20 mouse cellular contexts compared by ENCODE assay signal in the genomic region with DNA sequence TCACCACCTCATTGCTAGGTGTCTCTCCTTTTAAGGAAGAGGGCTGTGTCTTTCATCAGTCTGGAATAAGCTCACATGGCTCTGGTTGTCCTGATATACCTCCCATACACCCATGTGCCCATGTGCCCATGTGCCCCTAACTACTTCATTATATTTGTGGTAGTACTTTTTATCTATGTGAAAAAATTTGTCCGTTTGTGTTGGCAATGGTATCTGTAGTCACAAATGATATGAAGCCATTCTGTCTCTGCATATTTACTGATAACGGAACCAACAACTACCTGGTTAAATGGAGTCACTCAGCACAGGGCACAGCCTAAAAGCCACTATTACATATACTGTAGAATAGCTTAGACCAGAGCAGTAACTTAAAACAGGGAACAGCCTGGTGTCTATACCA. TPM values are rescaled to one million over a fixed set of nuclear protein-coding genes. Genes with fewer than 3 reads are reported as not detected.
DNase-seq lines count a peak whose midpoint lies in the region; ATAC-seq and TF ChIP-seq lines count a peak whose summit lies in the region.
"Had no signal": no experiment of that assay in that cellular context is flagged by ENCODE, and none has a peak within 500 bp of the region (broad histone marks: within the 10 kb centered on the region; RNA-seq: fewer than 3 reads in every experiment).

No protein-coding gene starts in this region.

- TF ChIP-seq EP300 in liver, postnatal 0 days (IDR thresholded peaks at IDR 0.05; ENCODE audit: low read depth): peak; percentile 66

- DNase-seq in liver, embryonic 11.5 days (ENCODE audit: low spot score): no peak
- no peak for DNase-seq in liver
- DNase-seq in liver, embryonic 13.5 days: no peak
- no peak for DNase-seq in liver, postnatal 0 days
- DNase-seq in kidney, adult 9 months: no peak
- DNase-seq in hindbrain, embryonic 14.5 days (ENCODE audit: low spot score): no peak
- no peak for DNase-seq in forebrain, embryonic 10.5 days (ENCODE audit: extremely low spot score, low spot score)
- DNase-seq: adrenal gland, adult 8-10 months; adrenal gland, postnatal 36 days; cerebellum, adult 11 months; cerebellum, adult 8-10 months; cerebellum, postnatal 14 days; forebrain, postnatal 0 days; gastrocnemius, adult 2 months; gastrocnemius, postnatal 25 days had no signal

- no peaks in the 10 kb centered on the region for H3K4me1 ChIP-seq in liver, embryonic 11.5 days (replicated peaks; ENCODE audit: control insufficient read depth, insufficient read depth, low read length)
- peaks cover 5% of the 10 kb centered on the region; the same call in 1 of the 2 replicates for H3K4me1 ChIP-seq in liver, embryonic 13.5 days (replicated peaks)
- H3K4me1 ChIP-seq in liver, postnatal 0 days (ENCODE audit: insufficient read depth): no peaks in the 10 kb centered on the region
- H3K4me1 ChIP-seq in hindbrain, embryonic 14.5 days (replicated peaks; ENCODE audit: control insufficient read depth, insufficient read depth, low read length): no peaks in the 10 kb centered on the region
- H3K4me1 ChIP-seq in forebrain, embryonic 10.5 days: peaks cover 5% of the 10 kb centered on the region
- H3K4me1 ChIP-seq: embryonic facial prominence, embryonic 13.5 days; forebrain, embryonic 13.5 days; heart, embryonic 12.5 days had no signal

- TF ChIP-seq CTCF in liver, postnatal 0 days (IDR thresholded peaks at IDR 0.05; ENCODE audit: low read depth): no peak

- H3K36me3 ChIP-seq in liver, embryonic 11.5 days (ENCODE audit: control insufficient read depth, insufficient read depth, low read length): no peaks in the 10 kb centered on the region
- no peaks in the 10 kb centered on the region for H3K36me3 ChIP-seq in liver, embryonic 13.5 days
- no peaks in the 10 kb centered on the region for H3K36me3 ChIP-seq in liver, postnatal 0 days (replicated peaks; ENCODE audit: insufficient read depth, low read length)
- no peaks in the 10 kb centered on the region for H3K36me3 ChIP-seq in hindbrain, embryonic 14.5 days (replicated peaks; ENCODE audit: control insufficient read depth, insufficient read depth)
- H3K36me3 ChIP-seq in forebrain, embryonic 10.5 days (replicated peaks): no peaks in the 10 kb centered on the region
- H3K36me3 ChIP-seq: embryonic facial prominence, embryonic 13.5 days; heart, embryonic 12.5 days had no signal

- H3K27me3 ChIP-seq in liver, embryonic 11.5 days (replicated peaks; ENCODE audit: control insufficient read depth, insufficient read depth, low read length): no peaks in the 10 kb centered on the region
- H3K27me3 ChIP-seq in liver, embryonic 13.5 days: no peaks in the 10 kb centered on the region
- no peaks in the 10 kb centered on the region for H3K27me3 ChIP-seq in liver, postnatal 0 days (ENCODE audit: insufficient read depth, low read length)
- H3K27me3 ChIP-seq in hindbrain, embryonic 14.5 days (ENCODE audit: control insufficient read depth, insufficient read depth, low read length): no peaks in the 10 kb centered on the region
- no peaks in the 10 kb centered on the region for H3K27me3 ChIP-seq in forebrain, embryonic 10.5 days (ENCODE audit: poor library complexity, severe bottlenecking)
- H3K27me3 ChIP-seq: CH12.LX; embryonic facial prominence, embryonic 13.5 days; forebrain, embryonic 13.5 days; heart, embryonic 12.5 days had no signal

- 67% methylated on average over 2 of the region's 2 CpGs for WGBS in liver, embryonic 11.5 days
- 42% methylated on average over 2 of the region's 2 CpGs for WGBS in liver, embryonic 13.5 days (ENCODE audit: insufficient replicate concordance)
- 54% methylated on average over 2 of the region's 2 CpGs for WGBS in liver, postnatal 0 days (ENCODE audit: insufficient replicate concordance)
- 95% methylated on average over 2 of the region's 2 CpGs for WGBS in hindbrain, embryonic 14.5 days
- WGBS in forebrain, embryonic 10.5 days: 89% methylated on average over 2 of the region's 2 CpGs

- no peak overlapping the region for H3K27ac ChIP-seq in liver, embryonic 11.5 days (ENCODE audit: low read depth, low read length)
- no peak overlapping the region for H3K27ac ChIP-seq in liver, embryonic 13.5 days
- no peak overlapping the region for H3K27ac ChIP-seq in liver, postnatal 0 days (ENCODE audit: low read depth)
- no peak overlapping the region for H3K27ac ChIP-seq in hindbrain, embryonic 14.5 days
- H3K27ac ChIP-seq in forebrain, embryonic 10.5 days: no peak overlapping the region
- H3K27ac ChIP-seq: embryonic facial prominence, embryonic 13.5 days; forebrain, embryonic 13.5 days; gastrocnemius, adult 2 months; hindbrain, postnatal 0 days had no signal

- H3K4me3 ChIP-seq in liver, embryonic 11.5 days (ENCODE audit: low read depth, low read length): no peak overlapping the region
- H3K4me3 ChIP-seq in liver, embryonic 13.5 days (replicated peaks): no peak overlapping the region
- no peak overlapping the region for H3K4me3 ChIP-seq in liver, postnatal 0 days (ENCODE audit: low read depth, low read length)
- no peak overlapping the region for H3K4me3 ChIP-seq in hindbrain, embryonic 14.5 days (replicated peaks; ENCODE audit: low read length)
- H3K4me3 ChIP-seq in forebrain, embryonic 10.5 days: no peak overlapping the region
- H3K4me3 ChIP-seq: embryonic facial prominence, embryonic 13.5 days; forebrain, embryonic 13.5 days; gastrocnemius, adult 2 months; heart, embryonic 12.5 days had no signal

- ATAC-seq in liver, embryonic 11.5 days (replicated peaks; ENCODE audit: low FRiP score): 0 out of 2 replicates have a peak, but pooled peaks have one; percentile 15
- ATAC-seq in liver, embryonic 13.5 days (ENCODE audit: low read depth): peak; percentile 62
- ATAC-seq in liver, postnatal 0 days: 0 out of 2 replicates have a peak, but pooled peaks have one; percentile 19
- no peak for ATAC-seq in hindbrain, embryonic 14.5 days (ENCODE audit: low FRiP score)
- ATAC-seq: forebrain, embryonic 13.5 days; forebrain, postnatal 0 days; hindbrain, postnatal 0 days had no signal

- no peak overlapping the region for H3K9ac ChIP-seq in liver, embryonic 11.5 days (ENCODE audit: low read depth, low read length)
- no peak overlapping the region for H3K9ac ChIP-seq in liver, embryonic 13.5 days
- H3K9ac ChIP-seq in liver, postnatal 0 days (replicated peaks): no peak overlapping the region
- H3K9ac ChIP-seq in hindbrain, embryonic 14.5 days: no peak overlapping the region
- H3K9ac ChIP-seq: embryonic facial prominence, embryonic 13.5 days; forebrain, embryonic 13.5 days; forebrain, postnatal 0 days; heart, embryonic 12.5 days had no signal

- no peak overlapping the region for H3K4me2 ChIP-seq in liver, embryonic 11.5 days
- no peak overlapping the region for H3K4me2 ChIP-seq in liver, embryonic 13.5 days
- no peak overlapping the region for H3K4me2 ChIP-seq in liver, postnatal 0 days (ENCODE audit: low read depth, low read length)
- no peak overlapping the region for H3K4me2 ChIP-seq in hindbrain, embryonic 14.5 days (replicated peaks)
- H3K4me2 ChIP-seq: embryonic facial prominence, embryonic 13.5 days; forebrain, embryonic 13.5 days; heart, embryonic 12.5 days had no signal

- no peaks in the 10 kb centered on the region for H3K9me3 ChIP-seq in liver, embryonic 11.5 days (ENCODE audit: control insufficient read depth, low read length)
- no peaks in the 10 kb centered on the region for H3K9me3 ChIP-seq in liver, embryonic 13.5 days (replicated peaks)
- H3K9me3 ChIP-seq in liver, postnatal 0 days (ENCODE audit: low read length): no peaks in the 10 kb centered on the region
- no peaks in the 10 kb centered on the region for H3K9me3 ChIP-seq in hindbrain, embryonic 14.5 days (ENCODE audit: control insufficient read depth, low read length)
- no peaks in the 10 kb centered on the region for H3K9me3 ChIP-seq in forebrain, embryonic 10.5 days
- H3K9me3 ChIP-seq: embryonic facial prominence, embryonic 13.5 days; forebrain, embryonic 13.5 days; heart, embryonic 12.5 days had no signal

RNA-seq across cellular contexts. Expression of a gene that starts 54.6 kb away (rescaled TPM):
- 40.1 and 41.6 TPM in 2 replicates for polyA plus RNA-seq in liver, embryonic 11.5 days (2014; fragmentation: Nextera tagmentation; extraction: Ambion mirVana)
- polyA plus RNA-seq in liver, embryonic 13.5 days (2015; fragmentation: Nextera tagmentation; extraction: Ambion mirVana): 14.9 and 17.9 TPM in 2 replicates
- polyA plus RNA-seq in liver, postnatal 0 days (2015; fragmentation: Nextera tagmentation; extraction: Ambion mirVana): 9.9 and 11.9 TPM in 2 replicates
- polyA plus RNA-seq in hindbrain, embryonic 14.5 days (2014; fragmentation: Nextera tagmentation; extraction: Ambion mirVana): 48.5 and 53.0 TPM in 2 replicates
- 24.1 and 30.8 TPM in 2 replicates for polyA plus RNA-seq in forebrain, embryonic 10.5 days (2016; fragmentation: Nextera tagmentation; extraction: Ambion mirVana)
